Mouse (Mus musculus): ENCODE data around the gene Pdlim5.
A peak's percentile ranks its signal among the peaks of the same experiment; 100 is the strongest.

The Pdlim5 gene

GRCm38 (mm10) chr3:142333458-142333857 lies 62.0 kb downstream of the Pdlim5 start:
- no peak for DNase-seq

GRCm38 (mm10) chr3:142332716-142333115 lies 62.8 kb downstream of the Pdlim5 start:
- DNase-seq, result no peak

- DNase-seq, result no peak
Measured at GRCm38 (mm10) chr3:142331872-142332554, 63.5 kb downstream of the Pdlim5 start.

GRCm38 (mm10) chr3:142330425-142330824 lies 65.1 kb downstream of the Pdlim5 start:
- DNase-seq, result no peak

- DNase-seq, result no peak
Measured at GRCm38 (mm10) chr3:142323592-142323991, 71.9 kb downstream of the Pdlim5 start.

- DNase-seq, result peak; percentile 75 to 84
Measured at GRCm38 (mm10) chr3:142321930-142322329, 73.6 kb downstream of the Pdlim5 start.

- peak; percentile 47 to 49 for DNase-seq
Measured at GRCm38 (mm10) chr3:142318147-142318546, 77.3 kb downstream of the Pdlim5 start.

GRCm38 (mm10) chr3:142316138-142316740 lies 79.3 kb downstream of the Pdlim5 start:
- DNase-seq, result no peak

- DNase-seq, result no peak
Measured at GRCm38 (mm10) chr3:142311075-142311474, 84.4 kb downstream of the Pdlim5 start.

GRCm38 (mm10) chr3:142310446-142310845 lies 85.0 kb downstream of the Pdlim5 start:
- DNase-seq, result no peak

- DNase-seq, result no peak
Measured at GRCm38 (mm10) chr3:142295287-142295676, 100.2 kb downstream of the Pdlim5 start.

GRCm38 (mm10) chr3:142294616-142295286 lies 100.7 kb downstream of the Pdlim5 start:
- peak; percentile 14 to 42 for DNase-seq

- no peak for DNase-seq
Measured at GRCm38 (mm10) chr3:142293561-142293960, 101.9 kb downstream of the Pdlim5 start.

GRCm38 (mm10) chr3:142282706-142283105 lies 112.8 kb downstream of the Pdlim5 start:
- peak; percentile 42 to 67 for DNase-seq

- DNase-seq, result no peak
Measured at GRCm38 (mm10) chr3:142281656-142282055, 113.8 kb downstream of the Pdlim5 start.

- peak in 1 of 2 experiments; percentile 9 for DNase-seq
Measured at GRCm38 (mm10) chr3:142281093-142281445, 114.4 kb downstream of the Pdlim5 start.

GRCm38 (mm10) chr3:142280366-142281092 lies 115.0 kb downstream of the Pdlim5 start:
- DNase-seq, result no peak

- DNase-seq, result no peak
Measured at GRCm38 (mm10) chr3:142279011-142279410, 116.5 kb downstream of the Pdlim5 start.

GRCm38 (mm10) chr3:142276506-142276905 lies 119.0 kb downstream of the Pdlim5 start:
- no peak for DNase-seq

GRCm38 (mm10) chr3:142274993-142275392 lies 120.5 kb downstream of the Pdlim5 start:
- no peak for DNase-seq

- DNase-seq, result peak; percentile 27 to 40
Measured at GRCm38 (mm10) chr3:142274451-142274850, 121.0 kb downstream of the Pdlim5 start.

- DNase-seq, result no peak
Measured at GRCm38 (mm10) chr3:142273265-142273664, 122.2 kb downstream of the Pdlim5 start.

- no peak for DNase-seq
Measured at GRCm38 (mm10) chr3:142256371-142256770, 139.1 kb downstream of the Pdlim5 start.

Measured in kidney, adult 8-10 months (tissue).